Mouse (Mus musculus) megakaryocyte-erythroid progenitor cell, adult 5-6 weeks (primary cell): ENCODE data around the gene Lmtk3. TPM values are rescaled to one million over a fixed set of nuclear protein-coding genes. Genes with fewer than 3 reads are reported as not detected.

Source experiments
- ATAC-seq: replicated peaks from 2 replicates; pipeline ENCODE4 v1.8.0; 2016; ENCODE audit warnings: mild to moderate bottlenecking, inconsistent platforms; ENCODE audit not compliant: severe bottlenecking, poor library complexity, low FRiP score, low TSS enrichment
- total RNA-seq, 2 experiments: library from RNA; stranded (forward) in 1 of 2; stranded (reverse) in 1 of 2; fragments of 200-1000, 215-1000 nt in 1 of 2; fragments of >200 nt in 1 of 2; fragmentation: Nextera tagmentation in 1 of 2; gene quantifications; 2 replicates each; pipeline ENCODE4 v1.2.3; 2014 to 2017

Gene Lmtk3
- total RNA-seq, 2 experiments from 2014 or later, result not detected

DNA sequence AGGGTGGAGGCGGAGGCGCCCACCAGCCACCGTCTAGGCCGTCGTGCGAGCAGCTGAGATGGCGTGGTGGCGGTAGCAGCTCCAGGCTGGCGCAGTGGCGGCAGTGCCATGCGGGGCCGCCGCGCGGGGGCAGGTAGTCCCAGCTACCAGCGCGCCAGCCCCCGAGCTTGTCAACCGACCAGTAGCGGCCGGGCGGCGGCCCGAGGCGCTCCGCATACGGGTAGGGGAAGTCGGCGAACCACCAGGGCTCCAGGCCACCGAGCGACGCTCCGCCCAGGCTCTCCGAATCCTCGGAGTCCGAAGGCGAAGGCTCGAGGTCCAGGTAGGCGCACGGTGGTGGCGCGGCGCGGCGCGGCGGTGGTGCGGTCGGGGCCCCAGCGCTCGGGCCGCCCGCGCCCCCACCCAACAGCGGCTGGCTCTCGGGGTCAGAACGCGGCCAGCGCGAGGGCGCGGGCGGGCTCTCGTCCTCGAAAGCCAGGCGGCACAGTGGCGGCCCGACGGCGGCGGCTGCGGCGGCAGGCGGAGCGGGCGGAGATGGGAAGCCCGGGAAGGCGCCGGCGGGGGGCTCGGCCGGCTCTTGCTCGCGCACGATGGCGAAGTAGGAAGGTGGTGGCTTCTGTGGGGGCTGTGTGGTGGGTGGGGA is 49.7 kb downstream of the Lmtk3 start:
- ATAC-seq, result no peak

DNA sequence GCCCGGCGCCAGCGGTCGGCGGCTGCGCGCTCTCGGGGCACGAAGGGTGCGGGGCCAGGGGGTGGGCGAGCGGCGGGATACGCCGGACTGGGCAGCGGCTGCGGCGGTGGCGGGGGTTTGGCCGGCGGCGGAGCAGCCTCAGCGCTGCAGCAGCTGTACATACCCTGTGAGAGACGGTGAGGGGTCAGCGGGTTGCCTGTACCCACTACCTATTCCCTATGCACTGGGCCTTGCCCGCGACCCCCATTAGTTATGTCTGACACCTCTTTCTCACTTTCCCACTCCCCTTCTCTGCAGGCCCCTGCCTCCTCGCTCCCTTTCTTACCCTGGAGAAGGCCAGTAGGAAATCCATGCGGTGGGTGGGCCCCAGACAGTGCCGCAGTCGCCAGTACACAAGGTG is 50.4 kb downstream of the Lmtk3 start:
- no peak for ATAC-seq

DNA sequence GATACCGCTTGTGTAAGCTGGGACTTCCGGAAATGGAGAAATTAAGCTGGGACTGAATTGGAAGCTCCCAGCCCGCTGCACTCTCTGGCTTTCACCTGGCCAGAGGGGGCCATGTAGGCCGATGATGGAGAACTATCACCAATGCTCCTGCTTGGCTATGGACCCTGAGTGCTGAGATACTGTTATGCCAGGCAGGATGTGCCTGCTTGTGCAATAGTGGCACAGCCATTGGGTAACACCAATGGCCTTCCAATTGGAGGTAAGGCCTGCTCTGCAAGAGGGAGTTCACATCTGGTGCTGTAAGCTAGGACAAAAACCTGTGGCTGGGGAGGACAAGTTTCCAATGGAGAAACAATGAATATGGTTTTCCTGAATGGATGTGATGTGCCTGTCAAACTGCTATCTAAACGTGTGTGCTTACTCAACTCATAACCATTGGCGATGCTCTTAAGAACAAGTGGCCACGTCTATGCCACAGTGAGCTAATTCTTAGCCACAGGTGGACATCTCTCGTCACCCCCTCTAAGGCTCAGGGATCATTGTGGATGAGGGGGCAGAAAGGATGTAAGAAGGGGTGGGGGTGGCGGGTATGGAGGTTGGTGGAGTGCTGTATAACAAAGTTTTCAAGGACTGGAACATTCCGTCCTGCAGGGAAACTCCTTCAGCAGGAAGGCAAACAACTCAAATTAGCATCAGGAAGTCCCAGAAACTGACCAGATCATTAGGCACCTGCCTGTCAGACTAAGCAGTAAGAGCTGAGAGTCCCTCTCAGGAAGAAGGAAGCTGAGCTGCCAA is 59.6 kb downstream of the Lmtk3 start:
- no peak for ATAC-seq

DNA sequence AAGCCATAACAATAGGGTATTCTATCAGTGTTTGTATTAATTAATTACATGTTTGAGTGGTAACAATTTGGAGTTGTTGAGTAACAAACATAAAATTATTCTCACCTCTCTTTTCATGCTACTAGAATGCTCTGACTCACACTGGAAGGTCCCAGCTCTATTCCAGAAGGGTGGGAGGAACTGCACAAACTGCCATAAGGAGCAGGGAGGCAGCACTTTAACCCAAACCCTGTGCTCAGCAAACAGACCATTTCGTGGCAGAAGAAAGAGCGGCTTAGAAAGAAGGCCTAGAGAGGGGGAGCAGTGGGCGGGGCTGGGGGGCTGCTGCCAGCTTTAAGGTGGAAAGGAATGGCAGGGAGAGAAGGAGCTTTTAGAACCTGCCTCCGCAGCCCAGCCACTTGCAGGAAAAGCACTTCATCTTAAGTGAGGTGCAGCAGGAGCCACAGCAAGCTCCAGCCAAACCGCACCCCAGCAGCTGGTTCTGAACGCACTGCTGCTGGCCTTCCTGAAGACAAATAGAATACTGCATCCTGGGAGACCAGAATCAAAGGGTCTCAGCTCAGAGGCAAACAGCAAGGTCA is 65.0 kb downstream of the Lmtk3 start:
- ATAC-seq, result no peak

DNA sequence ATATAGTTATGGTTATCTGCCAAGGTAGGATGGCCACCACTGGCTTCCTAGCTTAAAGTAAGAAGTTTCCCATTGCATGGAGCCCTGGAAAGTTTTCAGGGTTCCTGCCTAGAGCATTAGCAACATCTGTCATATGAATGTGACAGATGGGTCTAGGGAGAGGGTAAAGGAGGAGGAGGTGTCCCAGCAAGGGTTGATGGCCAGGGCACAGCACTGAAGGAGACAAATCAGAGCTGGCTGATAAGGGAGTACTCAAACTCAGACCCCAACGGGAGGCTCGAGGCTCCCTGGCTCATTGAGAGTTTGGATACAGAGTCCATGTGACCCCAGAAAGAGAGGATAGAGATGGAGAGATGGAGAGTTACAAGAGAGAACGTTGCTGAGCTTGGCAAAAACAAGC is 67.1 kb downstream of the Lmtk3 start:
- no peak for ATAC-seq

DNA sequence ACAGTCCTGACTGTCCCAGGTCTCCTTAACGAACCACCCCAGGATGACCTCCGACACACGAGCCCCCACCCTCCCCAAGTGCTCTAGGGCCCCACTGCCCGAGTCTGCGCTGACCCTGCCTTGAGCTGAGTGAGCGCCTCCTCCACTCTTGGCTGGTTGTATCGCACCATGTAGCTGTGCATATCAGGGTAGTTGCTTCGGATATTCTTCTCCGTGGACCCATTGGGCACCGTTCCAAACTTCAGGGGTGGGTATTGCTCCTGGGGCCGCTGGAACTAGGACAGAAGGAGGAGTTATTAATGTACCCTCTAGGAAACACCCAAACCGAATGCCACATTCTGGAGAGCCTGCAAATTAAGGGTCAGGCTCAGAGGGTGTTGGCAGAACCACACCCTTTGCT is 69.6 kb downstream of the Lmtk3 start:
- ATAC-seq, result no peak

Other genes starting within 250 kb of the Lmtk3 start
- not detected in 2 replicates for gene Hsd17b14, start 228.8 kb upstream of the Lmtk3 start, total RNA-seq (2014; fragmentation: Nextera tagmentation)
- not detected in 2 replicates for gene Hsd17b14, start 228.8 kb upstream of the Lmtk3 start, total RNA-seq (2017)
- 81.0 and 92.5 TPM in 2 replicates for gene Bcat2, start 213.6 kb upstream of the Lmtk3 start, total RNA-seq (2014; fragmentation: Nextera tagmentation)
- gene Bcat2, start 213.6 kb upstream of the Lmtk3 start, total RNA-seq (2017), result 23.3 and 50.0 TPM in 2 replicates
- gene Fgf21, start 168.2 kb upstream of the Lmtk3 start, total RNA-seq (2014; fragmentation: Nextera tagmentation), result not detected in 2 replicates
- not detected in 2 replicates for gene Fgf21, start 168.2 kb upstream of the Lmtk3 start, total RNA-seq (2017)
- not detected in 2 replicates for gene Fut1, start 166.4 kb upstream of the Lmtk3 start, total RNA-seq (2014; fragmentation: Nextera tagmentation)
- gene Fut1, start 166.4 kb upstream of the Lmtk3 start, total RNA-seq (2017), result not detected in 2 replicates
- not detected in 2 replicates for gene Izumo1, start 161.9 kb upstream of the Lmtk3 start, total RNA-seq (2014; fragmentation: Nextera tagmentation)
- gene Izumo1, start 161.9 kb upstream of the Lmtk3 start, total RNA-seq (2017), result not detected in 2 replicates
- gene Rasip1, start 156.2 kb upstream of the Lmtk3 start, total RNA-seq (2014; fragmentation: Nextera tagmentation), result not detected in 2 replicates
- not detected in 2 replicates for gene Rasip1, start 156.2 kb upstream of the Lmtk3 start, total RNA-seq (2017)
- not detected in 2 replicates for gene Mamstr, start 143.8 kb upstream of the Lmtk3 start, total RNA-seq (2014; fragmentation: Nextera tagmentation)
- not detected in 2 replicates for gene Mamstr, start 143.8 kb upstream of the Lmtk3 start, total RNA-seq (2017)
- gene Fut2, start 117.3 kb upstream of the Lmtk3 start, total RNA-seq (2014; fragmentation: Nextera tagmentation), result not detected in 2 replicates
- gene Fut2, start 117.3 kb upstream of the Lmtk3 start, total RNA-seq (2017), result not detected in 2 replicates
- gene Ntn5, start 99.7 kb upstream of the Lmtk3 start, total RNA-seq (2014; fragmentation: Nextera tagmentation), result not detected in 2 replicates
- gene Ntn5, start 99.7 kb upstream of the Lmtk3 start, total RNA-seq (2017), result not detected in 2 replicates
- gene Sec1, start 89.3 kb upstream of the Lmtk3 start, total RNA-seq (2014; fragmentation: Nextera tagmentation), result not detected in 2 replicates
- gene Sec1, start 89.3 kb upstream of the Lmtk3 start, total RNA-seq (2017), result not detected in 2 replicates
- not detected in 2 replicates for gene Car11, start 83.9 kb upstream of the Lmtk3 start, total RNA-seq (2014; fragmentation: Nextera tagmentation)
- gene Car11, start 83.9 kb upstream of the Lmtk3 start, total RNA-seq (2017), result not detected in 2 replicates
- 7.1 and 9.1 TPM in 2 replicates for gene Dbp, start 78.7 kb upstream of the Lmtk3 start, total RNA-seq (2014; fragmentation: Nextera tagmentation)
- gene Dbp, start 78.7 kb upstream of the Lmtk3 start, total RNA-seq (2017), result 5.6 and 6.2 TPM in 2 replicates
- 2,679 and 3,223 TPM in 2 replicates for gene Rpl18, start 68.3 kb upstream of the Lmtk3 start, total RNA-seq (2014; fragmentation: Nextera tagmentation)
- 1,594 and 2,062 TPM in 2 replicates for gene Rpl18, start 68.3 kb upstream of the Lmtk3 start, total RNA-seq (2017)
- gene Sphk2, start 65.7 kb upstream of the Lmtk3 start, total RNA-seq (2014; fragmentation: Nextera tagmentation), result 16.3 and 19.8 TPM in 2 replicates
- 7.5 and 7.8 TPM in 2 replicates for gene Sphk2, start 65.7 kb upstream of the Lmtk3 start, total RNA-seq (2017)
- gene Fam83e, start 62.5 kb upstream of the Lmtk3 start, total RNA-seq (2014; fragmentation: Nextera tagmentation), result 1.1 and 2.1 TPM in 2 replicates
- gene Fam83e, start 62.5 kb upstream of the Lmtk3 start, total RNA-seq (2017), result 0.61 and 2.9 TPM in 2 replicates
- not detected in 2 replicates for gene Spaca4, start 57.9 kb upstream of the Lmtk3 start, total RNA-seq (2014; fragmentation: Nextera tagmentation)
- not detected in 2 replicates for gene Spaca4, start 57.9 kb upstream of the Lmtk3 start, total RNA-seq (2017)
- 0.84 TPM in 1 of 2 replicates, not detected in the other for gene Sult2b1, start 931 bp downstream of the Lmtk3 start, total RNA-seq (2014; fragmentation: Nextera tagmentation)
- gene Sult2b1, start 931 bp downstream of the Lmtk3 start, total RNA-seq (2017), result not detected in 2 replicates
- gene Cyth2, start 30.8 kb downstream of the Lmtk3 start, total RNA-seq (2014; fragmentation: Nextera tagmentation), result 27.2 and 30.8 TPM in 2 replicates
- gene Cyth2, start 30.8 kb downstream of the Lmtk3 start, total RNA-seq (2017), result 36.9 and 38.0 TPM in 2 replicates
- not detected in 2 replicates for gene Kcnj14, start 41.0 kb downstream of the Lmtk3 start, total RNA-seq (2014; fragmentation: Nextera tagmentation)
- not detected in 2 replicates for gene Kcnj14, start 41.0 kb downstream of the Lmtk3 start, total RNA-seq (2017)
- 45.7 and 67.7 TPM in 2 replicates for gene Grwd1, start 47.2 kb downstream of the Lmtk3 start, total RNA-seq (2014; fragmentation: Nextera tagmentation)
- gene Grwd1, start 47.2 kb downstream of the Lmtk3 start, total RNA-seq (2017), result 22.1 and 39.4 TPM in 2 replicates
- 76.7 and 91.3 TPM in 2 replicates for gene Kdelr1, start 89.0 kb downstream of the Lmtk3 start, total RNA-seq (2014; fragmentation: Nextera tagmentation)
- gene Kdelr1, start 89.0 kb downstream of the Lmtk3 start, total RNA-seq (2017), result 44.4 and 50.2 TPM in 2 replicates
- gene Grin2d, start 94.6 kb downstream of the Lmtk3 start, total RNA-seq (2014; fragmentation: Nextera tagmentation), result 0.92 TPM in 1 of 2 replicates, not detected in the other
- gene Grin2d, start 94.6 kb downstream of the Lmtk3 start, total RNA-seq (2017), result 0.23 TPM in 1 of 2 replicates, not detected in the other
- not detected in 2 replicates for gene Syngr4, start 113.0 kb downstream of the Lmtk3 start, total RNA-seq (2014; fragmentation: Nextera tagmentation)
- gene Syngr4, start 113.0 kb downstream of the Lmtk3 start, total RNA-seq (2017), result not detected in 2 replicates
- gene Tmem143, start 113.2 kb downstream of the Lmtk3 start, total RNA-seq (2014; fragmentation: Nextera tagmentation), result 9.1 and 10.3 TPM in 2 replicates
- 7.3 and 11.3 TPM in 2 replicates for gene Tmem143, start 113.2 kb downstream of the Lmtk3 start, total RNA-seq (2017)
- 167 and 180 TPM in 2 replicates for gene Emp3, start 137.7 kb downstream of the Lmtk3 start, total RNA-seq (2014; fragmentation: Nextera tagmentation)
- gene Emp3, start 137.7 kb downstream of the Lmtk3 start, total RNA-seq (2017), result 109 and 112 TPM in 2 replicates
- gene Ccdc114, start 140.3 kb downstream of the Lmtk3 start, total RNA-seq (2014; fragmentation: Nextera tagmentation), result 2.3 and 5.3 TPM in 2 replicates
- gene Ccdc114, start 140.3 kb downstream of the Lmtk3 start, total RNA-seq (2017), result 4.1 and 4.6 TPM in 2 replicates
- not detected in 2 replicates for gene Abcc6, start 246.6 kb downstream of the Lmtk3 start, total RNA-seq (2014; fragmentation: Nextera tagmentation)
- gene Abcc6, start 246.6 kb downstream of the Lmtk3 start, total RNA-seq (2017), result not detected in 2 replicates
- gene Nomo1, start 250.0 kb downstream of the Lmtk3 start, total RNA-seq (2014; fragmentation: Nextera tagmentation), result 86.4 and 105 TPM in 2 replicates
- 76.8 and 89.3 TPM in 2 replicates for gene Nomo1, start 250.0 kb downstream of the Lmtk3 start, total RNA-seq (2017)